Mouse (Mus musculus): ENCODE results near the gene Gm29427. TPM values are rescaled to one million over a fixed set of nuclear protein-coding genes. Genes with fewer than 3 reads are reported as not detected.

Gene Gm29427
- polyA plus RNA-seq, 1 experiment from 2014 or later: not detected

- Histone ChIP-seq H3K36me3 (ENCODE audit: inconsistent target) (no peaks in the 10 kb centered on the region), H3K4me3 (ENCODE audit: inconsistent target) (no peak overlapping the region), H3K79me2 (ENCODE audit: inconsistent target) (no peaks in the 10 kb centered on the region), H3K27ac (no peak overlapping the region)
- WGBS (ENCODE audit: missing documents): 100% methylated on average over 2 of the region's 3 CpGs
These were observed 23.0 kb upstream of the Gm29427 start for GRCm38 (mm10) chr1:130738551-130739106.

- 95% methylated on average over 7 of the region's 7 CpGs for WGBS (ENCODE audit: missing documents)
- Histone ChIP-seq H3K36me3 (ENCODE audit: inconsistent target) (no peaks in the 10 kb centered on the region), H3K4me3 (ENCODE audit: inconsistent target) (no peak overlapping the region), H3K27ac (no peak overlapping the region), H3K79me2 (ENCODE audit: inconsistent target) (no peaks in the 10 kb centered on the region)
These were observed 22.3 kb upstream of the Gm29427 start for GRCm38 (mm10) chr1:130737916-130738315.

GRCm38 (mm10) chr1:130737411-130737881, 21.8 kb upstream of the Gm29427 start:
- H3K27ac ChIP-seq: no peak overlapping the region
- WGBS (ENCODE audit: missing documents): 89% methylated on average over 11 of the region's 11 CpGs

GRCm38 (mm10) chr1:130734852-130735251, 19.3 kb upstream of the Gm29427 start:
- H3K27ac ChIP-seq: no peak overlapping the region
- H3K36me3 ChIP-seq (ENCODE audit: inconsistent target): no peaks in the 10 kb centered on the region
- WGBS (ENCODE audit: missing documents): 93% methylated on average over 8 of the region's 8 CpGs
- H3K4me3 ChIP-seq (ENCODE audit: inconsistent target): no peak overlapping the region
- H3K79me2 ChIP-seq (ENCODE audit: inconsistent target): no peaks in the 10 kb centered on the region

More at GRCm38 (mm10) chr1:130737411-130737881, 21.8 kb upstream of the Gm29427 start:
- Histone ChIP-seq H3K36me3 (ENCODE audit: inconsistent target) (no peaks in the 10 kb centered on the region), H3K4me3 (ENCODE audit: inconsistent target) (no peak overlapping the region), H3K79me2 (ENCODE audit: inconsistent target) (no peaks in the 10 kb centered on the region)

- WGBS (ENCODE audit: missing documents): 93% methylated on average over 5 of the region's 5 CpGs
- H3K79me2 ChIP-seq (ENCODE audit: inconsistent target): no peaks in the 10 kb centered on the region
- H3K27ac ChIP-seq: no peak overlapping the region
- H3K4me3 ChIP-seq (ENCODE audit: inconsistent target): no peak overlapping the region
- H3K36me3 ChIP-seq (ENCODE audit: inconsistent target): no peaks in the 10 kb centered on the region
These were observed 18.9 kb upstream of the Gm29427 start for GRCm38 (mm10) chr1:130734452-130734851.

GRCm38 (mm10) chr1:130733671-130734070, 18.1 kb upstream of the Gm29427 start:
- H3K79me2 ChIP-seq (ENCODE audit: inconsistent target): no peaks in the 10 kb centered on the region
- H3K4me3 ChIP-seq (ENCODE audit: inconsistent target): no peak overlapping the region
- H3K36me3 ChIP-seq (ENCODE audit: inconsistent target): no peaks in the 10 kb centered on the region
- H3K27ac ChIP-seq: no peak overlapping the region
- WGBS (ENCODE audit: missing documents): 95% methylated on average over 4 of the region's 4 CpGs

GRCm38 (mm10) chr1:130732706-130733658, 17.4 kb upstream of the Gm29427 start:
- 68% methylated on average over 13 of the region's 13 CpGs for WGBS (ENCODE audit: missing documents)
- Histone ChIP-seq H3K79me2 (ENCODE audit: inconsistent target) (no peaks in the 10 kb centered on the region), H3K36me3 (ENCODE audit: inconsistent target) (no peaks in the 10 kb centered on the region), H3K27ac (no peak overlapping the region), H3K4me3 (ENCODE audit: inconsistent target) (no peak overlapping the region)

- Histone ChIP-seq H3K4me3 (ENCODE audit: inconsistent target) (no peak within 1 kb of the TSS), H3K27ac (no peak within 1 kb of the TSS), H3K36me3 (ENCODE audit: inconsistent target) (no peaks in the 10 kb centered on the region), H3K79me2 (ENCODE audit: inconsistent target) (no peaks in the 10 kb centered on the region)
- 72% methylated on average over 10 of the region's 10 CpGs for WGBS (ENCODE audit: missing documents)
These were observed 16.2 kb upstream of the Gm29427 start, which contains the start of gene AA986860 for GRCm38 (mm10) chr1:130731741-130732337. TSS of gene AA986860 (plus strand) at chr1:130731976.

- Histone ChIP-seq H3K4me3 (ENCODE audit: inconsistent target) (no peak within 1 kb of the TSS), H3K79me2 (ENCODE audit: inconsistent target) (no peaks in the 10 kb centered on the region), H3K36me3 (ENCODE audit: inconsistent target) (no peaks in the 10 kb centered on the region), H3K27ac (no peak within 1 kb of the TSS)
- 96% methylated on average over 2 of the region's 2 CpGs for WGBS (ENCODE audit: missing documents)
These were observed 13.6 kb upstream of the Gm29427 start, which contains the start of gene Pfkfb2 for GRCm38 (mm10) chr1:130729153-130729552. TSS of gene Pfkfb2 (minus strand) at chr1:130729253.

GRCm38 (mm10) chr1:130728708-130729107, 13.1 kb upstream of the Gm29427 start:
- WGBS (ENCODE audit: missing documents): 98% methylated on average over 3 of the region's 3 CpGs
- H3K27ac ChIP-seq: no peak overlapping the region
- no peaks in the 10 kb centered on the region for H3K36me3 ChIP-seq (ENCODE audit: inconsistent target)
- H3K79me2 ChIP-seq (ENCODE audit: inconsistent target): peaks cover 2% of the 10 kb centered on the region; the same call in 1 of the 2 replicates
- H3K4me3 ChIP-seq (ENCODE audit: inconsistent target): no peak overlapping the region

GRCm38 (mm10) chr1:130728070-130728469, 12.5 kb upstream of the Gm29427 start:
- no peak overlapping the region for H3K27ac ChIP-seq
- WGBS (ENCODE audit: missing documents): 47% methylated on average over 1 of the region's 1 CpGs
- peaks cover 9% of the 10 kb centered on the region; the same call in 1 of the 2 replicates for H3K79me2 ChIP-seq (ENCODE audit: inconsistent target)
- no peak overlapping the region for H3K4me3 ChIP-seq (ENCODE audit: inconsistent target)
- H3K36me3 ChIP-seq (ENCODE audit: inconsistent target): 0 out of 2 replicates have a peak, but pooled peaks cover 4% of the 10 kb centered on the region

GRCm38 (mm10) chr1:130726396-130726795, 10.8 kb upstream of the Gm29427 start:
- Histone ChIP-seq H3K36me3 (ENCODE audit: inconsistent target) (0 out of 2 replicates have a peak, but pooled peaks cover 4% of the 10 kb centered on the region), H3K27ac (no peak overlapping the region), H3K79me2 (ENCODE audit: inconsistent target) (peaks cover 25% of the 10 kb centered on the region), H3K4me3 (ENCODE audit: inconsistent target) (no peak overlapping the region)
- WGBS (ENCODE audit: missing documents): 93% methylated on average over 2 of the region's 2 CpGs

GRCm38 (mm10) chr1:130724206-130724605, 8.6 kb upstream of the Gm29427 start:
- no peak overlapping the region for H3K4me3 ChIP-seq (ENCODE audit: inconsistent target)
- H3K36me3 ChIP-seq (ENCODE audit: inconsistent target): 0 out of 2 replicates have a peak, but pooled peaks cover 4% of the 10 kb centered on the region
- peaks cover 47% of the 10 kb centered on the region for H3K79me2 ChIP-seq (ENCODE audit: inconsistent target)
- H3K27ac ChIP-seq: no peak overlapping the region
- 95% methylated on average over 5 of the region's 5 CpGs for WGBS (ENCODE audit: missing documents)

GRCm38 (mm10) chr1:130717291-130717871, 1.8 kb upstream of the Gm29427 start, which contains the start of gene Yod1:
TSS of gene Yod1 (plus strand) at chr1:130717327.
- Histone ChIP-seq H3K27ac (peak within 1 kb of the TSS; percentile 70), H3K79me2 (ENCODE audit: inconsistent target) (peaks cover 49% of the 10 kb centered on the region), H3K4me3 (ENCODE audit: inconsistent target) (peak within 1 kb of the TSS; percentile 95), H3K36me3 (ENCODE audit: inconsistent target) (no peaks in the 10 kb centered on the region)
- under 1% methylated on average over 54 of the region's 54 CpGs for WGBS (ENCODE audit: missing documents)

Measured in macrophage (primary cell).